Mouse (Mus musculus) embryo, embryonic 10 days (tissue): ENCODE measurements around the gene Ap3m1.

Source experiments
- DNase-seq: peaks from one replicate; pipeline ENCODE4 v3.0.0-alpha.2; 2015; ENCODE audit warnings: low spot score

The Ap3m1 gene

GRCm38 (mm10) chr14:21069594-21069993, 17.3 kb upstream of the Ap3m1 start:
- DNase-seq = no peak

GRCm38 (mm10) chr14:21065490-21066162, 13.3 kb upstream of the Ap3m1 start:
- DNase-seq = no peak

- DNase-seq = no peak
These were observed 12.0 kb upstream of the Ap3m1 start for GRCm38 (mm10) chr14:21064321-21064720.

GRCm38 (mm10) chr14:21062766-21063513, 10.6 kb upstream of the Ap3m1 start:
- no peak for DNase-seq

GRCm38 (mm10) chr14:21058972-21059371, 6.7 kb upstream of the Ap3m1 start:
- DNase-seq = no peak

- peak; percentile 53 for DNase-seq
These were observed 1.3 kb upstream of the Ap3m1 start for GRCm38 (mm10) chr14:21053586-21053985.

GRCm38 (mm10) chr14:21053151-21053550, 843 bp upstream of the Ap3m1 start:
- DNase-seq = no peak

- peak; percentile 83 for DNase-seq
These were observed 448 bp upstream of the Ap3m1 start for GRCm38 (mm10) chr14:21052781-21053130.

GRCm38 (mm10) chr14:21051380-21052111, 762 bp downstream of the Ap3m1 start:
- no peak for DNase-seq

- DNase-seq = no peak
These were observed 1.6 kb downstream of the Ap3m1 start for GRCm38 (mm10) chr14:21050734-21051133.

- peak; percentile 42 for DNase-seq
These were observed 3.4 kb downstream of the Ap3m1 start for GRCm38 (mm10) chr14:21048879-21049278.

GRCm38 (mm10) chr14:21047840-21048239, 4.5 kb downstream of the Ap3m1 start:
- no peak for DNase-seq

- no peak for DNase-seq
These were observed 12.7 kb downstream of the Ap3m1 start for GRCm38 (mm10) chr14:21039623-21040022.

GRCm38 (mm10) chr14:21039077-21039476, 13.2 kb downstream of the Ap3m1 start:
- DNase-seq = no peak

- DNase-seq = no peak
These were observed 17.5 kb downstream of the Ap3m1 start for GRCm38 (mm10) chr14:21034791-21035190.

GRCm38 (mm10) chr14:21034271-21034670, 18.0 kb downstream of the Ap3m1 start:
- DNase-seq = no peak

- DNase-seq = peak; percentile 73
These were observed 20.4 kb downstream of the Ap3m1 start for GRCm38 (mm10) chr14:21031783-21032511.

GRCm38 (mm10) chr14:21029025-21029659, 23.2 kb downstream of the Ap3m1 start:
- no peak for DNase-seq

GRCm38 (mm10) chr14:21027542-21027941, 24.8 kb downstream of the Ap3m1 start:
- no peak for DNase-seq

GRCm38 (mm10) chr14:21020435-21020834, 31.9 kb downstream of the Ap3m1 start:
- DNase-seq = no peak

- DNase-seq = peak; percentile 52
These were observed 33.3 kb downstream of the Ap3m1 start for GRCm38 (mm10) chr14:21018977-21019376.

- DNase-seq = no peak
These were observed 34.4 kb downstream of the Ap3m1 start for GRCm38 (mm10) chr14:21017871-21018270.
